Mouse (Mus musculus) adrenal gland, postnatal 36 days (tissue): Measurements from ENCODE around the gene Dhdh. TPM values are rescaled to one million over a fixed set of nuclear protein-coding genes. Genes with fewer than 3 reads are reported as not detected.
"Not testable (repeated sequence)": the region's sequence is repeated elsewhere in the genome, so short reads cannot be mapped to it uniquely, and the experiment has no call there.

ENCODE experiments used
- DNase-seq, 2 experiments: peaks; one replicate each; pipeline ENCODE4 v3.0.0; 2021; ENCODE audit warnings: mixed read lengths in 1 of 2
- long read RNA-seq, 2 experiments: library from polyadenylated mRNA; stranded (forward); transcript quantifications; one replicate each; pipeline ENCODE4 v2.0.0; 2021; ENCODE audit warnings: borderline sequencing depth in 2 of 2
- total RNA-seq, 2 experiments: library from RNA; stranded (reverse); gene quantifications; 2 replicates each; pipeline ENCODE4 v1.2.3; 2021

The Dhdh gene
- total RNA-seq = 10 to 100 TPM; 57.8 to 75.6 TPM
- long read RNA-seq, experiment 1, full-length matches to known transcripts = 2 of 17 reads
- long read RNA-seq, experiment 1, partial matches to known transcripts = 4 of 17 reads
- long read RNA-seq, experiment 1, other reads (novel, unspliced or antisense) = 11 of 17 reads
- long read RNA-seq, experiment 2, full-length matches to known transcripts = 3 of 3 reads
- long read RNA-seq, experiment 2, partial matches to known transcripts = 0 of 3 reads
- long read RNA-seq, experiment 2, other reads (novel, unspliced or antisense) = 0 of 3 reads

DNA sequence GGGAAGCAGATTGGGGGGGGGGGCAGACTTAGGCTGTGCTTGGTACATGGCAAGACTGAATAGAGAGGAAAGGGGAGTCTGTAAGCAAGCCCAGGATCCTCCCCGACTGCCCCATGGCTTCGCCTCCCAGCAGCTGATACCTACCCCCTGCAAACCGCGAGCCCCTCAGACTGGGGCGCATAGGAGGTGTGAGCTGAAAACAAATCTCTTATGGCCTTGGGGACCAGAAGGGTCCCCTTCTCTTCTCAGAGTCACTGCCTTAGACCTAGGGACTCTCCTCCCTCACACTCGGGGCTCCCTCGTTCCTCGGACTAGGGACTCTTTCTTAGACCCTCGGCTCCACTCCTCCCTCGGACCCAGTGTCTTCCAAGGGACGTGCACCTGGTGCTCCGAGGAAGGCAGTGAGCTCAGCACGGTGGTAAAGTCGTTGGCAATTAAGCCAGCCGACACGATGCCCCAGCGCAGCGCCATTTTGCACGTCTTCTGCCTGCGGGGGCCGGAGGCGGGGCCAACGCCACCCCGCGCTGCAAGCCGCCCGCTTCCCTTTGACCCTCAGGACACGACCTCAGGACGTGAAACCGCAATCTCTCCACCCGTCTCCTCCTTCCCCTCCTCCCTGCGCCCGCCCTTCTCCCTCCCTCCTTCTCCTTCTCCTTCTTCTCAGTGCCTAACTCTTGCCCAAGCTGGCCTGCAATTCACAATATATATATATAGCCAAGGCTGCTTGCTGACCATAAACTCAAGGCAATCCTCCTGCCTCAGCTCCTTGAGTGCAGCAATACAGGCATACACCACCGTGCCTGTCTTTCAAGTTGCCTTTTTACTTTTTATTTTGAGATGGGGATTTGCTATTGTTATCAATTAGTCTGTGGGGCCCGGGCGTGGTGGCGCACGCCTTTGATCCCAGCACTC, at the start of gene Dhdh:
Dhdh (minus strand) TSS at position 513 of the 912 bp plus-strand sequence.
- DNase-seq = peak; percentile 88 to 91

DNA sequence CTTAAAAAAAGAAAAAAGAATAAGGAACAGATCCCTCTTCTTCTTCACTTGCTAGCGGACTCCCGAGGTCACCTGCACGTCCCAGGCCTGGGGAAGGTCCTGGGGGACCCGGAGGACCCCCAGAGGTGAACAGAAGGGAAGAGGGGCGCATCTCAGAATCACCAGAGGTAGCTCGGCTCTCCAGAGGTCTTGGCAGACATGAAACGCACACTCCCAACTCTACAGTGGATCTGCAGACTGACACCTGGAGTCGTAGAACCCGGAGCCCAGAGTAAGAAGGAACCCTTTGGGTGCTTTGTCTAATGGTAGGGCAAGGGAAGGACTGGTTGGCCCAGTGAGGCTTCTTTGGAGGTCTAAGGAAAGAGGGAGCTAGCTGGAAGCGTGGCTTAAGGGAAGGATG, 49.0 kb upstream of the Dhdh start:
- no peak for DNase-seq

DNA sequence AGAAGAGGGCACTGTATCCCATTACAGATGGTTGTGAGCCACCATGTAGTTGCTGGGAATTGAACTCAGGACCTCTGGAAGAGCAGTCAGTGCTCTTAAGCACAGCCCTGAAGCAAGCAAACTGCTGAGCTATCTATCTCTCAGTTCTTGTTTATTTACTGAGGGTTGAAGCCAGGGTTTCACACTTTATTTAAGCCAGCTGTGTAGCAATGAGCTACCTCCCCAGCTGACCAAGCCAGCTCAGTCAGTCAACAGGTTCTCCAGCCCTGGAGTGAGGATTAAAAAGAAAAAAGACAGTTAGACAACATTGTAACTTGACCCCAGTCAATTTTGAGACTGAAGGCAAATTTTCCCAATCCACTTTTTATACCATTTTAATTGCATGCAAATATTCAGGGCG, 47.1 kb upstream of the Dhdh start:
- DNase-seq = no peak

DNA sequence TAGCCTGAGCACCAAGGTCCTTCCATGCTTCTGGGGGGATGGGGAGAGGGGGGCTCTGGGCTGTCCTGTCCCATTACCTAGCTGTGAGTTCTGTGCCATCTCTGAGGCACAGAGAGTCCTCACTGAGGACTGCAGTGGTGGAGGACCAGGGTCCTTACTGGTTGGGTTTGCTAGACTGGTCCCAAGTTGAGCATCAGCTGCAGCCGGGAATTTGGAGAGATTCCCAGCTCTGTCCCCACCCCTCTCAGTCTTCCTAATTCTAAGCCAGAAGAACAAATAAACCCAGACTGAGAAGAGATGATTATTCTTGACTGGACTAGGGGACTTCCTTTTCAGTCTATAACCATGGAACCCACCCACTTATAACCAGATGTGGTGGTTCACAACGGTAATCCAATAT, 42.0 kb upstream of the Dhdh start:
- no peak for DNase-seq

DNA sequence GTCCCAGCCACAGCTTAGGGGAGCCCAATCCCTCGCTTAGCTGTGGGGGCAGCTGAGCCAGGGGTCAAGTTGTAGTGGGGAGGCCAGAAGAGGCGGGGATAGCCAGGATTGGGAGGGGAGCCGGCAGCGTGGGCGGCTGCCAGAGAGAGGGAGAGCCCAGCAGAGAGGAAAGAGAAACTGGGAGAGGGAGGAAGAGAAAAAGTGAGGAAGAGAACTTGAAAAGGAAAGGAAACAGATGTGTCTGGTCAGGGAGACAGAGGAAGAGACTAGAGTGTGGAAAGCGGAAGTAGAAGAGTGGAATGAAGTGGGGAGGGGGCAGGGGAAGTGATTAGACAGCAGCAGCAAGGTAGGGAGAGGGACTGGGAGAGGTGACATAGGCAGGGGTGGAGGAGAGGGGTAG, 40.9 kb upstream of the Dhdh start:
- DNase-seq = no peak

DNA sequence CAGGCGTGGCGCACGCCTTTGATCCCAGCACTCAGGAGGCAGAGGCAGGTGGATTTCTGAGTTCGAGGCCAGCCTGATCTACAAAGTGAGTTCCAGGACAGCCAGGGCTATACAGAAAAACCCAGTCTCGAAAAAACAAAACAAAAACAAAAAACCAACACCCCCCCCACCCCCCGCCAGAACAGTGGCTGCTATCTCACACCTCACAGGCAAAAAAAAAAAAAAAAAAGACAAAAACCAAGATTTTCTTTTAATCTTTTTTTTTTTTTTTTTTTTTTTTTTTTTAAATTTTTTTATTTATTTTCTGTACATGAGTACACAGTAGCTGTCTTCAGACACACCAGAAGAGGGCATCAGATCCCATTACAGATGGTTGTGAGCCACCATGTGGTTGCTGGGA, 38.6 kb upstream of the Dhdh start:
- not testable (repeated sequence) for DNase-seq

DNA sequence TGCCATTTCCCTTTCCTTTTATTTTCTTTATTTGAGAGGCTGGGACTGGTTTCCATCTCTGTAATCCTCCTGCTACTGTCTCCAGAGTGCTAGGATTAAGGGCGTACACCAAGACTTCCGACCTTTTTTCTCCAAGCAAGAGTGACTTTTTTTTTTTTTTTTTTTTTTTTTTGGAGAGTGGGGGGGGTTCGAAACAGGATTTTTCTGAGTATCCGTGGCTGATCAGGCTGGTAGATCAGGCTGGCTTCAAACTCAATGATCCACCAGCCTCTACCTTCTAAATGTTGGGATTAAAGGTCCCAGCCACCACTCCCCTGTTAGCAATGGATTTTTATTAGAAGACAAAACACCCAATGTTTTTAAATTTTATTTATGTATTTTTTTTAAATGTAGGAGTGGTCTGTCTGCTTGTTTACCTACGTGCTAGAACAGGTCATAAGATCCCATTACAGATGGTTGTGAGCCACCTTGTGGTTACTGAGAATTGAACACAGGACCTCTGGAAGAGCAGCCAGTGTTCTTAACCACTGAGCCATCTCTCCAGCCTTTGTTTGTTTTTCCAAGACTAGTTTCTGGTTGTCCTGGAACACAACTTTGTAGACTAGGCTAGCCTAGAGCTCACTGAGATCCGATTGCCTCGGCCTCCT, 38.0 kb upstream of the Dhdh start:
- no peak for DNase-seq

DNA sequence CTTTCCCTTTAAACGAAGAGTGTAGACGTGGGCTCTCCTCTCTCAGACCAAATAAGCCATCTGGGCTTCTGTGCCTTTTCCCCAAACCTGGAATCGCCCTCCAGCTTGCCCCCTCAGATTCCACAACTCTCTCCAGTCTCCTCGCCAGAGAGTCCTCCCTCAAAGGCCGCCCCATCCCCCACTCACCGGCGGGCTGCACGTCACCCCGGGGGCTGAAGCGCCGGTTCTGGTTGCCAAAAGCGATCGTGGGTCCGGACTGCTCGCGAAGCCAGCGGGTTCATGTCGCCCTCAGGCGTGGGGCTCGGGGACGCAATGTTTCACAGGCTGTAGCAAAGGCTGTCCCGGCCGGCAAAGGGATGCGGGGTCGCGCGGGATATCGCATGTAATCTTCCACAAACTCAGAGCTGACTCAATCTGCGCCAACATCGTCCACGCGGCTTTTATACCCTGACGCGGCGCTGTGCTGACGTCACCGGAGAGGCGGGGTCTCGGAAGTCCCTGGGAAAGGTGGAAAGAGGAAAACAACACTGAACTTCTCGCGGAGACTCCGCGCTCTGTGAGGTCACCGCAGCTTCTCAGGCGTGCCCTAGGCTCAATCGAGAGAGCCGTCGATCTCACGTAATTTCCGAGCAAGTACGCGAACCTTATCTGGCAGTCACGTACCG, 37.3 kb upstream of the Dhdh start, which contains the start of the genes Ppp1r15a and Plekha4:
Ppp1r15a (minus strand) TSS at position 460 of the 665 bp plus-strand sequence.
Plekha4 (plus strand) TSS at position 522 of the 665 bp plus-strand sequence.
- DNase-seq = peak; percentile 95 to 96

DNA sequence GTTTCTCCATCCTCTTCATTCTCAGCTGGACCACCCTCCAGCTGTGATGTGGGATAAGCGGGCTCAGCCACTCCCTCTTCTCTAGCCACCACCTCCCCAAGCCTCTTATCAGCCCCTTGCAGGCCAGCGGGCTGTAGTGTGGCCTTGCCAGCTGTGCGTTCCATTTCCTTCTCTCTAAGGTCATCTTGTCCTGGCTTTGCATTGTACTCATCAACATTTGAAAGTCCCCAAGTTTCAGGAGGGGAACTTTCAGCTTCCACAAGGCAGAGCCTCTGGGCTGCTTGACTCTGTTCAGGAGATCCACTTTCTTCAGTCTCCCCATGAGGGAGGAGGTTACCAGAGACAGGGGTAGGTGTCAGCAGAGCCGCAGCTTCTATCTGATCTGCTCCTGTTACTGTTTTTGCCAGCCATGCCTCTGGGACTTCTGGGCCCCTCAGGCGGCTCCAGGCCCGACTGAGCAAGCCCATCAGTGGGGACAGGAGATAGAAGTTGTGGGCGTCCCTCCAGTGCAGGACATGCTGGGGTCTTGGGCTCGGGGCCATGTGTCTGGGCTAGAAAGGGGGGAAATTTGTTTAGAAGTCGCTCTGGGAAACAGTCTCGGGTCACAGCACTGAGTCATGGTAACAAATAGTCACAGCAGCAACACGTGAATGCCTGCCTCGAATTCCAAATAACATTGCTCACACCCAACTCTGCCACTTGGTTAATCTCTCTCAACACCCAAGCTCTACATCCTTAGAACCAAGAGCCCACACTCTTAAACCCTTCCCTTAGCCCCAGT, 36.4 kb upstream of the Dhdh start:
- peak; percentile 53 to 56 for DNase-seq

DNA sequence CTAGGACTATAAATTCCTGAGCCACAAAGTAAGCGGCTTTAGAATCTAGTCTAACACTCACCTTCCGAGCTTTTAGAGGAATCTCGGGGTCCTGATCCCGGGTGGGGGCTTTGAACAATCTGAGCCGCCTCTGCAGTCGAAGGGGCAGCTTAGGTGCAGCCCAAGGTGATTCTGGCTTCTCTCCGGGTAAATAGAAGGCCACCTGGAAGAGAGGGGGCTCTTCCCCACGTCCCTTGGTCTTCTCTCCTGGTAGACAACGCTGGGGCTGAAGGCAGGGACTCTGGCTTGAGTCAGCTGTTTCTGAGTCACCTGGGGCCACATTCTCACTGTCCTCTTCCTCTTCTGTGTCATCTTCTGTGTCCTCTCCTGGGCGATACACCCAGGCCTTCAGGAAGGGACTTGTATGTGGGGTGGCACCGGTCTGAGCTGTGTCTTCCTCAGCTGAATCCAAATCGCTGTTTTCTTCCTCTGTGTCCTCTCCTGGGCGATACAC, 35.1 kb upstream of the Dhdh start:
- no peak for DNase-seq

DNA sequence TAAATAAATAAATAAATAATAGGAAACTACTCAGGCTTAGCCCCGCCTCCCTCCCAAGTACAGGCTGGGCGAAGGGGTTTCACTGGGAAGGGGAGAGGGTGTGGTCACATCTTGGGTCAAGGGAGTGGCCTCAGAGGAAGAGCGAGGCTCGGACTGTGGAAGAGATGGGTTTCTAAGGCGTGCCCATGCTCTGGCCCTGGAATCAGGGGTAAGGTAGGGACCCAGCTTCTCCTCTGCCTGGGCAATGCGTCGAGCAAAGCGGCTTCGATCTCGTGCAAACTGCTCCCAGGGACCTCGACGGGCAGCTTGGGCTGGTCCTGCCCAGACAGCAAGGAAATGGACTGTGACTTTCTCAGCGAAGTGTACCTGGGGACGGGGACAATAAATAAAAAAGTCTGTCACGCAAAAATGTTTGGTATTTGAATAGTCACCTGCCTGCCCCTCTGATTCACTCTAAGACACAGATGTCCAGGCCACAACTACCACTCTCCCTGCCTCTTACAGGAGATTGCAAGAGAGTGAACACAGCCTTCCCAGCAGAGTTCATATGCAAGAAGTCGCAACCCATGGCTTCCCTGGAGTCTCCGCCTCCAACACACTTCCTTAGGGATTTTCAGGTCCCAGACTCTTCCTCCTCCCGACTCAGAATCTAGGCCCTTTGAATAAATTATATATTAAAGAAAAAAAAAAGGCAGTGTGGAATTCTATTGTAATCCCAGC, 34.5 kb upstream of the Dhdh start:
- DNase-seq = no peak

DNA sequence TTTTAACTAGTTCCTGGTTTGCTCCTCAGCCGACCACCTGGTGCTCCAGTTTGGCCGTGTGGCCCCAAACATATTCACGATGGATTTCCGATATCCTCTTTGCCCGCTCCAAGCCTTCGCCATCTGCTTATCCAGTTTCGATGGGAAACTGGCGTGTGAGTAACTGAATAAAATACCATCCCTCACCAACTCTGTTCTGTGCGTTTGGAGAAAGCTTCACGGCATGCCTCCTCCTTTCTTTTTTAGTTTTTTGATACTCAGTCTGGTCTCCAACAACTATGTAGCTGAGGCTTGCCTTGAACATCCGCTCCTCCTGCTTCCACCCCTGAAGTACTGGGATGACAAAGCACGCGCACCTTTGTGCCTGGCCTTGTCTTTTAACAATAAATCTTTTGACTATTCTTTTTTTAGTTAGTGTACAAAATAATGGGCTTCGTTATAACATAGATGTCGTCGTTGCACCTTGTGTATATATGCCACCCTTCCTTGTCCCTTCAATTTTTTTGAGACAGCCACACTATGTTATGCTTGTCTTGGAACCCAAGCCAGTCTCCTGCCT, 33.7 kb upstream of the Dhdh start:
- DNase-seq = no peak

DNA sequence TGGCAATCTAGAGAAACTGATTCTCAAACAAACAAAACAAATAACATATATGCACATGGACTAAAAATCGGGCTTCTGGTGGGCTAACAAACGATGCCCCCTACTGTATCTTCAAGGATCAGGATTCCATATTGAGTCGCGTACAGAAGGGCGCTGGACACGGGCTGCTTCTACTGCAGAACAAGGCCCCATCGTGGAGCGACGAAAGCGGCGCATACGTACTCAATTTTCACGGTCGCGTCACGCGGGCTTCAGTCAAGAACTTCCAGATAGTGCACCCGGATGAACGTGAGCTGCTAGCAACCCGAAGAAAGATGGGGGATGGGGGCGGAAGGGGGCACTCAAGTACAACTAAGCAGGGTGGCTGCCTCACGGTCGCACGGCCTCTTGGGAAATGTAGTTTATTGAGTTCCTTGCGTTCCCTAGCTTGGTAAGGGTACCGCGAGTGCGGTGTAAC, 33.2 kb upstream of the Dhdh start:
- peak; percentile 87 to 94 for DNase-seq

DNA sequence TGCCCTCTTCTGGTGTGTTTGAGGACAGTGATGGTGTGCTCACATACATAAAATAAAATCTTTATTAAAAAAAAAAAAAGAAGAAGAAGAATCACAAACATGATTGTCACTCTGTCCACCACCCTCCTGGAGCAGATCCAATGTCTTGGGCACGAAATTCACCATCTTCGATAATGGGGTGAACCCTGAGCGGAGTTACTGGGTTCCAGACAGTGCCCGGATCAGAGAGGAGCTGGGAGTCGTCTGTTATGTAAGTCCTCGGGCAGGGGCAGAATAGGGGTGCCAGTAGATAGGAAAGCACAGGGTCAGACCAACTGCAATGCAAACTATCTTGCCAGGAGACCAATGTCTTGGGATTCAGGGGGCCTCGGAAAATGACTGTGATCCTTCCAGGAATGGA, 32.0 kb upstream of the Dhdh start:
- no peak for DNase-seq

DNA sequence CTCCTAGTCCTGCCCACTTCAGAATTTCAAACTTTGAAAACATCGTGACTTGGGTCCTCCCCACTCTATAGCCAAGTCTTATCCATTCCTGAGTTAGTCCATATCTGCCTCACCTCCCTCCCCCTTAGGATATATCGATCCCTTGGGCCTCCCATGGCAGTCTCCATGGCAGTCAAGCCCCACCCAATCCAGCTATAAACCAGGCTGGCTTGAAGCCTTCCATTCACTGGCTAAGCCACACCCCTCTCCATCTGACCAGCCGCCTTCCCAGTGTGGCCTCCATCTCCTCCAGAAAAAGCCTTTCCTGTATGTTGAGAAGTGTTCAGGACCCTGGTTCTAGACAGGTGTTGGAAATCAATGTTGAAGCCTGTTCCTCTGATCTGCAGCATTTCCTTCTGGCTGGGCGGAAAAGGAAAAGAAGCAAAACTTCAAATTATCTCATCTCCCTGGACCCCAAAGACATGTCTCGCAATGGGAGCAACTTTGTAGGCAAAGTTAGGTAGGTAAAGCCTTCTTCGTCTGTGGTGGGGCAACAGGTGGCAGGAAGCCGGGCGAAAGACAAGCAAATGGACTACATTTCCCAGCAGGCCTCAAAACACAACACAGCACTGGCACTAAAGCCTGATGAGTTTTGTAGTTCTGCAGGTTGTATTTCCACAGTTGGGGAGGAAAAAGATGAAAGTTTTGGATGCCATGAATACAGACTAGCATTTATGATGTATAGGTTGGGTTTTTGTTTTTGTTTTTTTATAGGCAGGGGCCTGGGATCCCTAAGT, 30.9 kb upstream of the Dhdh start:
- no peak for DNase-seq

DNA sequence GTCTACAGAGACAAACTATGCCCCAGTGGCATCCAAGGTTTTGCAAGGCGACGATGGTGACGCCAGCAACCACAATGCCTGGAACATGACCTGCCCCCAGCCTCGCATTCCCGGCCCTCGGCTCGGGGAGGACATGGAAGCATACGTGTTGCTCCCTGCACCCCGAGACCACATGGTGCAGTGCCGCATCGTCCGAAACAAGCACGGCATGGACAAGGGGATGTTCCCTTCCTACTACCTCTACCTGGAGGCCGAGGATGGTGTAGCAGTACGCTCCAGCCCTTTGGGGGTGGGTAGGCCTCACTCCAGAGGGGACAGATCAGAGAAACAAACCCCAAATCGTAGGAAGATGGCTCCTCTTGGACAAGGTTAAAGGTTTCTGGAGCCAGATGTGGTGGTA, 30.0 kb upstream of the Dhdh start:
- DNase-seq = no peak

DNA sequence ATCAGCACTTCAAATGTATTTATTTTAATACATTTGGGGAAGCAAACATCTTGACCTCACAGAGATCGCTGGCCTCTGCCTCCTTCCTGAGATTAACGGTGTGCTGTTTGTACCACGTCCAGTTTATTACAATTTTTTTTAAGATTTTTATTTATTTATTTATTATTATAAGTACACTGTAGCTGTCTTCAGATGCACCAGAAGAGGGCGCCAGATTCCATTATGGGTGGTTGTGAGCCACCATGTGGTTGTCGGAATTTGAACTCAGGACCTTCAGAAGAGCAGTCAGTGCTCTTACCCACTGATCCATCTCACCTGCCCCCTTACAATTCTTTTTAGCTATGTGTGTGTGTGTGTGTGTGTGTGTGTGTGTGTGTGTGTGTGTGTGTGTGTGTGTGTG, 28.2 kb upstream of the Dhdh start:
- not testable (repeated sequence) for DNase-seq

DNA sequence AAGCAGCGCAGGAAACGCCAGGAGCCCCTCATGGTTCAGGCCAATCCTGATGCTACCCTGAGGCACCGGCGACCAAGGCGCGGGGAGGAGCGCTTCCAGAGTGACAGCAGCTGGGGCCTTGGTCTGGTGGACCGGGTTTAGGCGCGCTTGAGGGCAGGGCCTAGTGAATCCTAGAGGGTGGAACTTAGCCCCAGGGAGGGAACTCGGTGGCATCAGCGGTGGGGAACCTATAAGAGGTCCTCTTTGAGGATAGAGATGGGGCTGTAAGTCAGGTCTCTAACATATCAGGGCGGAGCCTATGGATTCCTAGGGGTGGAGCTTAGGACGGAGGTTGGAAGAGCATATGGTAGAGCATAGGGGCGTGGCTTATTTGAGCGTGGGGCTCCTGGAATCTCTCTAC, 26.8 kb upstream of the Dhdh start:
- no peak for DNase-seq

DNA sequence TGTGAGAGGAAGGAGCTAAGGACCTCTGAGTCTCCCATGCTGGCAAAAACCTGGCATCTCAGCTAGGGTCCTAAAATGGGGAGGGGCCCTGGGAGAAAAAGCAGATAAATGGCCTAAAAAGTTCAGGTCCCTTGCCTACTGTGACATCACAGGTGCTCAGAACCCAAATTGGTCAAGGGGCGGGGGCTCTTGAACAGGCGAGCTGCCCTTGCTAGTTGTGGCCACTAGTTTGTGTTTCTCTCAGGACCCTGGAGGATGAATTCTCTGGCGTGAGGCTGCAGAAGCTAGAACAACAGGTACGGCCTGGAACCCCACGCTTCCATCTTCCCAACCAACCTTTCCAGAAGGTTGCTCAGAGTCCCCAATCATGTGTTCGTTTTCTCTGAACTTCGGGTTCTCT, 25.8 kb upstream of the Dhdh start:
- DNase-seq = no peak
